Mouse (Mus musculus) testis, postnatal 14 days (tissue): ENCODE measurements around the gene Trpv1.

Experiments
- DNase-seq: peaks from one replicate; pipeline ENCODE4 v3.0.0; 2021; ENCODE audit warnings: low spot score

The Trpv1 gene

DNA sequence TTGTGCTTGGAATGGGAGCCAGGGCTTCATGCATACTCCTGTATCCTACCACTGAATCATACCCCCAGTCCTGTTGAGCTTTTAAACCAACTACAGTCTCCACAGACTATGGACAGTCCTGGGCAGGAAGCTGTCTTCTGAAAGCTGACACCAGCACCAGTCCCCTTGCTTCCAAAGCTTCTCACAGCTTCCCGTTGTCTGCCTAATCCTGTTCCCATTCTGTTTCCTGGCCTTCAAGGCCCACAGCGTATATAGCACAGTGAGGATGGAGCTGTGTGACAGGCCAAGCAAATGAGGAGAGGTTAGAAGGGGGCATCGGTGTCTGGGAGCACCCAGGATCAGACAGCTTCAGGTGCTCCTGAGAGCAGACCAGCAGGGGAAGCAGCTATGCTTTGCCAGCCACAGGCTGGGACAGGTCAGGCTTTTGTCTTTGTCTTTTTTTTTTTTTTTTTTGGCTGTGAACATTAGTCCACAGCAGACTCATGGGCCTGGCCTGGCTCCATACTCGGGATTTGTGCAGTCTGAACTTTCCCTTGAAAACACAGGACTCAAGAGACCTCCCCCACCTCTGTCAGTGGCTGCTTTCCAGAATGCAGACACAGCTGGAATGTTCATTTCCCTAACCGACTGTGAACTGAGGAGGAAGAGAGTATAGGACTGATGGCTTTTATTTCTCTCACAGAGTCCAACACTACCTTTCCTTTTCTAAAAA lies 2.1 kb downstream of the Trpv1 start:
- DNase-seq = peak; percentile 52

DNA sequence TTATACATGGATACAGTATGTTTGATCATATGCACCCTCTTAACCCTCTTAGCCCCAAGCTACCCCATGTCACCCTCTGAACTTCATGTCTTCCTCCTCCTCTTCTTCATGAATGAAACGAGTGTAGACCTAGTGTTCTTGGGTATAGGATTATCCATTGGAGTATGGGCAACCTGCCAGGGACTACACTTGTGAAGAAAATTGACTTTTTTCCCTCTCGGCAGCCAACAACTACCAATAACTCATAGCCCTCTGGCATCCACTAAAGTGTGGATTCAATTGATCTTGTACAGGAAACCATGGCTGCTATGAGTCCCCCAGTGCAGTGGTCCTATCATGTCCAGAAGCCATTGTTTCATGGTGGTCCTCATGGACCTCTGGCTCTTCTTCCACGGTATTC lies 2.6 kb downstream of the Trpv1 start:
- DNase-seq = no peak

DNA sequence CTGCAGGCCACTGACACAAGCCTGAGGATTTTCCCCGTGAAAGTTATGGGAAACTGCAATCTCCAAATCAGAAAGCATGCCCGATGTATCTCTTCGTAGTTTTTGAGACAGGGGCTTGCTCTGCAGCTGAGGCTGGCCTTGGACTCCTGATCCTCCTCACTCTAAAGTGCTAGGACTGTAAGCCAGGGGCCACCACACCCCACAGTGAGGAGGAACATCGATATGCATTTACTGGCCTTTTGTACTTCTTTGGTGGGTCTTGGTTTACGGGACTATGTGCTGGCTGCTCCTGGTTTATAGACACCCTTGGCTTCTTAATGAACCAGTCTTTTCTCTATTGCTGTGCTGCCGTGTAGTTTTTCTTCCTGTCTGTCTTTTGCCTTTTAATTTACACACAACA lies 8.1 kb downstream of the Trpv1 start:
- no peak for DNase-seq

DNA sequence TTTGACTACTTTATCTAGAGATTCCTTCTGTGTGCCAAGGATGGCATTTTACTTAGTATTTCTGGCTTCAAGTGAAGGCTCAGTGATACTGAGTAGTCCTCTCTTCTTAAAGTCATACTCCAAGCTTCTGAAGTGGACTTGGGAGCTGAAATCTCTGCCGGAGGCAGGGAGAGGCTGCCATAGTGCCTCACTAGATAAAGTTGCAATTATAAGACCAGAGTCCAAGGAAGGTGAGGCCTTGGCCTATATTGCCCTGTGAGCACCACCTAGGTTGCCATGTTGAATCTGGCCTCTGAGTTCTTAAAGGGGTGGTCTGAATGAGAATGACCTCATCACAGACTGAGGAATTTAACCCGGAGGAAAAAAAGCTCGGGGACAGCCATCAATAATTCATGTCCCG lies 8.7 kb downstream of the Trpv1 start:
- no peak for DNase-seq

DNA sequence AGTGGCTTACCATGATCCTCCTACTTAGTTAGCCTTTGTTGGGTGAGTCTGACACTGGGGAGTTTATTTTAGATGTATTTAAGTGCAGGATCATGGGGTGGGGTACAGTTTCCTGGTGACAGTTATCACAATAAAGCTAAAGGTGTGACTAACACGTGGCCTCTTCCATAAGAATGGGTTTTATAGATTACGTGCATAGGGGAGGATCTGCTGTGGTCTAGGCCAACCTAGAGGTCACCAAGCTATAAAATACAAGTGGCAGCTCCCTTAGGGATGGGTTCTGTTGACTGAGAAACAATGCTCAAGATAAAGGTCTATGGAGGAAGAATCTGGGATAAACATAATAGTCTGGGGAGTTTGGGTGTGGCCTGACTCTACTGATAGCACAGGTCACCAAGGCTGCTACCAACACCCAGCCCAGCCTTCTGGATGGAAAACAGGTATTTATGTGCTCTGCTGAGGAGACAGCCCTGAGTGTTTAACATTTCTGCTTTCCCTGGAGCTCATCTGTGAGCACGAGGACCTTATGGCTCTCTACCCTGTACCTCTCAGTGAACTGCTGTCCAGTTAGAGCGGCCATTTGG lies 23.4 kb downstream of the Trpv1 start:
- no peak for DNase-seq

DNA sequence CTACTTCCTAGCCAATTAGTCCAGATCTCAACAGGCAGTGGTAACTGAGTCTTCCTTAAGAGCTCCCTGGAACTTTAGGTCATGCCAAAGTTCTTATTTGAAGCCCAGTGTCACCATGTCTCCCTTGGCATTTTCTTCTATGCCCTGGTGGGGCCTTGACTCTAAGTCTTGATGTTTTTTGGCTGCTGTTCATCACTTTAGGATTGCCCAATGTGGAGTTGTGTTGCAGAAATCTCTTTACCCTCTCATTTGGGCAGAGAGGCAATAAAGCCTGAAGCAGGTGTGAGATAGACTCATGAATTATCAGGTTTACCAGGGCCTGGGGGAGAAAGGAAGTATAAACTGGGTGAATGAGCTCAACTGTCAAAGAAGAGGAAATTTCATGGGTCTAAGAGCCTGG lies 24.6 kb downstream of the Trpv1 start:
- DNase-seq = no peak

DNA sequence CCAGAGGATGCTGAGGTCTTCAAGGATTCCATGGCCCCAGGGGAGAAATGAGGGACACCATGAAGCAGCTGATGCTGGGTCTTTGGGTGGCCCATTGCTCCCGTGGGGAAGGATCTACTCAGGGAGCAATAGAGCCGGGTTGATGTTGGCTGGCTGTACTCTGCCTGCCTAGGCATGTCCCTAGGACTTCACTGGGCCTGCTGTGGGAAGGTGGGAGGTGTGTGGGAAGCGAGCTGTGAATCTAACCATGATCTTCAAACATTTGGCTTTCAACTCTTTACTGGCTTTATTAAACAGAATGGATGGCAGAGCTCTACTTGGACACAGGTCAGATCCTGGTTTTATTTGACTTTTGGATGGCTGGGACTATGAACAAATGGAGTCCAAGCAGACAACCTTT lies 26.4 kb downstream of the Trpv1 start:
- no peak for DNase-seq

DNA sequence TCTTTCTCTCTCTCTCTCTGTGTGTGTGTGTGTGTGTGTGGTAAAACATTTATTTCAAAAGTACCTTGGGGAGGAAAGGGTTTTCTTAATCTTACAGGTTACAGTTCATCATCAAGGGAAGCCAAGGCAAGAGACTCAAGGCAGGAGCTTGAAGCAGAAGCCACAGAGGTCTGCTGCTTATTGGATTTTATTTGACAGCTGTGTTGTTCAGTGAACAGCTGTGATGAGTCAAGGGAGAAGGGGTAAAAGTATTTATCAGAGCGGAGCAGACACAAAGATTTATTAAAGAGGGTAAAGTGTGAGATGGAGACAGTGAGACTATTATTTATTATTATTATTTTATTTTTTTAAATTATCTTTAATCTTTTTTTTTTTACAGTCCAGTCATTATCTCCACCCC lies 27.3 kb downstream of the Trpv1 start:
- no peak for DNase-seq

DNA sequence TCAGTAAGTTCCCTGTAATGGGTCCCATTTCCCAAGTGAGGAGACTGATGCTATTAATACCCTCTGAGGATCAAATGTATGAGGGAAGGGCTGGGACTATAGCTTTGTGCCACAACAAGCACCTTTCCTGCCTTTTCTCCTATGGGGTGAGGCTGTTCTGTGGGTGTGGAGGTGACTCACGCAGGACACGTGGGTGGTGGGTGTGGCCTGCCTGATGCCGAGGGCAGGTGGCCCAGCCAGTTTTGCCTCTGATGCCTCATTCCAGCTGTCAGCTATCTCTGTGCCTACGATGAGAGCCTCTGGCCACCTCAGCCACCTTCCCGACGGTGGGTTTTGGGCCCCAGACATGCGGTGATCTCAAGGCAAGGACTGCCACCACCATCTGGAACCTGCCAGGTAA lies 33.2 kb downstream of the Trpv1 start, which contains the start of gene Trpv3:
Trpv3 (plus strand) TSS at position 122 of the 400 bp plus-strand sequence.
- DNase-seq = no peak

DNA sequence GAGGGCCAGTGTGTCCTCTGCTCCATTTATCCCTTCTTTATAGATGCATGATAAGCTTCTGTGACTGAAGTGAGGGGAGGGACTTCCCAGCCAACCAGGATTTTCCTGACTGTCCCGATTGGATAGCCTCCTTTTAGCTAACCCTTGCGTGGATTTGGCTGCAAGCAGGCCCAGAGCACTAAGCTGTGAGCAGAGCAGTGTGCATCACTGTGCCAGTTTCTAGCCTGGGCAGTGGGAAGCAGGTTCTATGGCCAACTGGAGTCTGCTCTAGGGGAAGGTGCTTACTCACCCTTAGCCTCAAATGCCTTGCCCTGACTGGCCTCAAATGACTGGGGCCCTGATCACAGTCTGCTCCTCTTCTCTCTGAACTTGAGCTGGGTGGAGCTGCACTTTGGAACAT lies 40.7 kb downstream of the Trpv1 start:
- no peak for DNase-seq

DNA sequence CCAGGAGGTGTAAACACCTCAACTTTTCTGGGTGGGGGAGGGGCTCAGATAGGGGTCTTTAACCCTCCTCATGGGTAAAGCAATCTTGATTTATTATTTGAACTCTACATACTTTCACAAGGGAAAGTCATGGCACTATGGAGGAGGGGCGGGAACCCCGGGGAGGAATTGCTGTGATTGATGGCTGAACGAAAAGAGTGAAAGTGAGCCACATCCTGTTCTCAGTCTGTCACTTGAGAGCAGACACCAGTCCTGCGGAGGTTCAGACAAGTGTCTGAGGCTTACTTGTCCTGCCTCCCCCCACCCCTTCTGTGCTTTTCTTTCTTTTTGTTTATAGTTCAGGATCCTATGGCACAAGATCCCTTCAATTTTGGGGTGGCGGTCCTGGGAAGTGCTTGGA lies 46.6 kb downstream of the Trpv1 start:
- no peak for DNase-seq

DNA sequence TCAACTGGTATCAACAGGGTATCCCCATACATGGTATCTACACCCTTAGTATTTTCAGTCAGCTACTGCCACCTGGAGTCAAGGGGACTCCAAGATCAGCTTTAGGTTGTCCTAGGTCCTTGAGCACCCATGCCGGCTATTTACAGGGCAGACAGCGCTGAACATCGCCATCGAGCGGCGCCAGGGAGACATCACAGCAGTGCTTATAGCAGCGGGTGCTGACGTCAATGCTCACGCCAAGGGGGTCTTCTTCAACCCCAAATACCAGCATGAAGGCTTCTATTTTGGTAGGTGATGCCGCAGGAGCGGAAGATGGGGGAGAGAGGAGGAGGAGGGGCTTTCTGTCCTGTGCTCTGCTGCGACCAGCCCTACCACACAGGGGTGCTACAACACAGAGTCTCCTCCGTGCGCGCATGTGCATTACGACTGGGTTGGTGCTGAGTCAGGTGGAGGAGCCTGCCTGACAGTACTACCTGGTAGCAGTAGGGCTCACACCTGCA lies 47.5 kb downstream of the Trpv1 start:
- DNase-seq = peak; percentile 16

DNA sequence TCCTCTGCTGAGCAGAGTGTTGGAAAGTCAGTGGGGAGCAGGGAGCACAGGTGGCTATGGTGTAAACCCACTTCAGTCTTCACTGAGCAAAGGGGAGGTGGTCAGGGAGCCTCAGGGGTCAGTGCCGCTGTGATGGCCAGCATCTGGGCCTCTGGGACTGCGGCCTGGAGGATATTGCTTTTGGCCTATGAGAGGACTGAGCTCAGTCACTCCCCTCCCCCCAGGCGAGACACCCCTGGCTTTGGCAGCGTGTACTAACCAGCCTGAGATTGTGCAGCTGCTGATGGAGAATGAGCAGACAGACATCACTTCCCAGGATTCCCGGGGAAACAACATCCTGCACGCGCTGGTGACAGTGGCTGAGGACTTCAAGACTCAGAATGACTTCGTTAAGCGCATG lies 49.3 kb downstream of the Trpv1 start:
- no peak for DNase-seq

DNA sequence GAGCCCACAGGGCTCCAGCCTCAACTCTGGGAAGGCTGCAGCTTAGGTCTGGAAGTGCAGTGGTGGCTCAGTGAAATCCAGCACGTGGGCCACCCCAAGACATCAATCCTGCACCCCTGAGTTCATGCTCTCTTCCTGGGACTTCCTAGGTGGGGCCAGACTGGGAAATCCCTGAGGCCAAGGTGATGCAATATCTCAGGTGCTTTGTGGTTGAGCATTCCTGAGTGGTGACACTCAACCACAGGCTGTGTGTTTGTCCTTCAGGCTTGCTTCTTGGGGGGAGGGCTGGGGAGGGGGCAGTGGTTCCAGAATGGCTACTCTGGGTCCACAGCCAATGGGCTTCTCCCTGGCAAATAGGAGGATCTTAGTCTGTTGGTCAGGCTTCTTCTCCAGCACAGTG lies 49.8 kb downstream of the Trpv1 start:
- no peak for DNase-seq

DNA sequence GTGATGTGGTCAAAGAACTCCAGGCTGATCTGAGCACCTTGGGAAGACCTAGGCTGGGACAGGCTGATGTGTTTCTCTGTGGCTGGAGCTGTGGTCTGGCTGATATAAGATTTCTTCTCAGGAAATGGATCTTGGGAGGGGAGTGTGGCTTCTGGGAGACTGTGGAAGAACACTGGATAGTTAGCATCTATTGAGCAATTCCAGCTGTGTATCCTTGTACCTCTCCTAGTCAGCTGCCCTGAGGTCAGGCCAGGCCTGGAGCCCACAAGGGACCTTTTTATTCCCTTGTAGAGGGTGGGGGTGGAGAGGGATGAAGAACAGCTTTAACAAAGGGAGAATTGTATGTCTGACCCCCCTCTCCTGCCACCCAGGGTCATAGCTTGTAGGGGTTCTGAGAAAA lies 50.3 kb downstream of the Trpv1 start:
- no peak for DNase-seq

DNA sequence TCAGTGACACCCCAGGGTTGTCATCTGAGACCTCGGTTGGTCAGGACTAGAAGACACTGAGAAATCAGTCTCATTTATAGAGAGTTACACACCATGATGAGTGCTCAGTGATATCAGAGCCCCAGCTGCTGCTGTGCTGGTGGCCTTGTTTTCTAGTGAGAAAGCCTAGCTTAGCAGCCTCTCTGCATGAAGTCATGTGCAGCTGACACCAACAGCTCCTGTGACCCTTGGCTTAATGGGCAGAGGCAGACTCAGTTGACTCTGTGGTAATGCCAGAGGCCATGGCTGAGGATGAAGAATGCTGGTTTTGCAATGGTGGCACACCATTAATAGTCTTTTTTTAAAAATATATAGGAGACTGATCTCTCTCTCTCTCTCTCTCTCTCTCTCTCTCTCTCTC lies 55.5 kb downstream of the Trpv1 start:
- DNase-seq = no peak

DNA sequence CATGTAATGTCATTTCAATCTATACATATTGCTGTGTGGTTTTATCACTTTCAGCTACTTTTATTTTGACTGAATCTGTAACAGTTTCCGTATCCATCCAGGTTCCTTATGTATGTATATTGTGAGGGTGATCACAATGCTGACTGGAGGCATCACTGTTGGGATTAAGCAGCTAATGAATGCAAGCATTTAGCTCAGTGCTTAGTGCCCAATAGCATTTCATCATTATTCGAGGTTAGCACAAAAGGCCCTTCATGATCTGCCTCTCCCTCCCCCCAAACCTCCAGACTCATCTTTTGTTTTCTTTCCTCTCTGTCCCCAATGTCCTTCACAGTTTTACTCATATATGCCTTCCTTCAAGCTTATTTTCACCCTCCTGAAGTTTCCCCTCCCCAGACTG lies 69.0 kb downstream of the Trpv1 start:
- no peak for DNase-seq
